Mouse (Mus musculus) forebrain, embryonic 14.5 days (tissue): ENCODE measurements around the gene Ksr1. TPM values are rescaled to one million over a fixed set of nuclear protein-coding genes. Genes with fewer than 3 reads are reported as not detected.

Experiments
- ATAC-seq: fragments of 200-750 bp; cut with Nextera tagmentation; 2 replicates; pipeline ENCODE4 v1.8.0; 2017; ENCODE audit warnings: mild to moderate bottlenecking, moderate library complexity
- DNase-seq: peaks from one replicate; pipeline ENCODE4 v3.0.0-alpha.2; 2015; ENCODE audit warnings: low spot score
- H3K27ac ChIP-seq: fragments of 300-500 bp; sonication (generic); 2 replicates; pipeline ENCODE4 v1.5.1; 2014; ENCODE audit warnings: low read depth, mild to moderate bottlenecking, control low read depth, low read length, moderate library complexity
- H3K27me3 ChIP-seq: fragments of 300-500 bp; sonication (generic); replicated peaks from 2 replicates; pipeline ENCODE4 v1.6.1; 2014; ENCODE audit warnings: low read length, control low read depth, mixed read lengths; ENCODE audit not compliant: control insufficient read depth, insufficient read depth
- H3K36me3 ChIP-seq: fragments of 300-500 bp; sonication (generic); 2 replicates; pipeline ENCODE4 v1.6.1; 2014; ENCODE audit warnings: low read length, control low read depth; ENCODE audit not compliant: control insufficient read depth, insufficient read depth
- H3K4me1 ChIP-seq: fragments of 300-500 bp; sonication (generic); 2 replicates; pipeline ENCODE4 v1.6.1; 2014; ENCODE audit warnings: antibody characterized with exemption, low read length, control low read depth; ENCODE audit not compliant: control insufficient read depth, insufficient read depth
- H3K4me2 ChIP-seq: fragments of 300-500 bp; sonication (generic); 2 replicates; pipeline ENCODE4 v1.6.1; 2014; ENCODE audit warnings: mild to moderate bottlenecking, control low read depth, low read length
- H3K4me3 ChIP-seq: fragments of 300-500 bp; sonication (generic); 2 replicates; pipeline ENCODE4 v1.5.1; 2014; ENCODE audit warnings: low read depth, low read length, control low read depth
- H3K9ac ChIP-seq: fragments of 300-500 bp; sonication (generic); 2 replicates; pipeline ENCODE4 v1.6.1; 2014; ENCODE audit warnings: mild to moderate bottlenecking, low read length, control low read depth, moderate library complexity
- H3K9me3 ChIP-seq: fragments of 300-500 bp; sonication (generic); replicated peaks from 2 replicates; pipeline ENCODE4 v1.6.1; 2016; ENCODE audit warnings: low read length, control low read depth, mixed read lengths; ENCODE audit not compliant: control insufficient read depth
- WGBS: fragments of 180-500 bp; shearing (Covaris S2); extraction: QIAGEN DNeasy Blood & Tissue Kit; methylation state at CpG from one replicate; pipeline ENCODE4 v1.1.7; 2014; 5-methylcytosine and 5-hydroxymethylcytosine counted together
- polyA plus RNA-seq: library from polyadenylated mRNA; unstranded; fragments of >200 nt; fragmentation: Nextera tagmentation; extraction: Ambion mirVana; gene quantifications from 2 replicates; pipeline ENCODE4 v1.2.1, GENCODE M21; 2014

Gene Ksr1
- polyA plus RNA-seq, 1 experiment from 2014 or later, result 4.7 TPM

GRCm38 (mm10) chr11:79033021-79033420 lies 113.2 kb downstream of the Ksr1 start:
- ATAC-seq, result no peak
- Histone ChIP-seq H3K4me1 (peaks cover 5% of the 10 kb centered on the region), H3K27me3 (no peaks in the 10 kb centered on the region), H3K4me2 (no peak overlapping the region), H3K36me3 (peaks cover 3% of the 10 kb centered on the region; the same call in 1 of the 2 replicates), H3K9me3 (no peaks in the 10 kb centered on the region), H3K4me3 (no peak overlapping the region), H3K27ac (no peak overlapping the region), H3K9ac (no peak overlapping the region)
- WGBS, result 86% methylated on average over 12 of the region's 12 CpGs
- DNase-seq, result no peak

- Histone ChIP-seq H3K9me3 (no peaks in the 10 kb centered on the region), H3K9ac (no peak overlapping the region), H3K27ac (no peak overlapping the region), H3K4me1 (peaks cover 2% of the 10 kb centered on the region), H3K4me2 (no peak overlapping the region), H3K4me3 (no peak overlapping the region), H3K27me3 (no peaks in the 10 kb centered on the region), H3K36me3 (peaks cover 13% of the 10 kb centered on the region)
- WGBS, result 80% methylated on average over 5 of the region's 5 CpGs
- ATAC-seq (no peak), DNase-seq (no peak)
Measured at GRCm38 (mm10) chr11:79031452-79031746, 114.8 kb downstream of the Ksr1 start.

- DNase-seq (peak; percentile 92), ATAC-seq (peak; percentile 67)
- Histone ChIP-seq H3K36me3 (peaks cover 13% of the 10 kb centered on the region), H3K4me1 (no peaks in the 10 kb centered on the region; the same call in 1 of the 2 replicates), H3K9ac (0 out of 2 replicates have a peak overlapping the region, but pooled peaks have one; percentile 0), H3K27ac (no peak overlapping the region), H3K4me2 (no peak overlapping the region), H3K27me3 (no peaks in the 10 kb centered on the region), H3K4me3 (no peak overlapping the region), H3K9me3 (no peaks in the 10 kb centered on the region)
- 51% methylated on average over 19 of the region's 19 CpGs for WGBS
Measured at GRCm38 (mm10) chr11:79030570-79031451, 115.4 kb downstream of the Ksr1 start.

- H3K27me3 ChIP-seq, result no peaks in the 10 kb centered on the region
Measured at GRCm38 (mm10) chr11:79023751-79024150, 122.5 kb downstream of the Ksr1 start.

GRCm38 (mm10) chr11:79023342-79023741 lies 122.9 kb downstream of the Ksr1 start:
- no peak for DNase-seq
- no peaks in the 10 kb centered on the region for H3K27me3 ChIP-seq
- H3K9ac ChIP-seq, result no peak overlapping the region
- H3K4me2 ChIP-seq, result no peak overlapping the region
- no peaks in the 10 kb centered on the region for H3K9me3 ChIP-seq
- H3K27ac ChIP-seq, result no peak overlapping the region
- ATAC-seq, result no peak
- 54% methylated on average over 7 of the region's 7 CpGs for WGBS
- H3K4me3 ChIP-seq, result no peak overlapping the region
- peaks cover 31% of the 10 kb centered on the region for H3K36me3 ChIP-seq
- no peaks in the 10 kb centered on the region for H3K4me1 ChIP-seq

More at GRCm38 (mm10) chr11:79023751-79024150, 122.5 kb downstream of the Ksr1 start:
- Histone ChIP-seq H3K4me2 (no peak overlapping the region), H3K4me3 (no peak overlapping the region), H3K27ac (no peak overlapping the region), H3K36me3 (peaks cover 29% of the 10 kb centered on the region), H3K4me1 (no peaks in the 10 kb centered on the region), H3K9ac (no peak overlapping the region), H3K9me3 (no peaks in the 10 kb centered on the region)
- no peak for DNase-seq
- 78% methylated on average over 6 of the region's 6 CpGs for WGBS
- ATAC-seq, result no peak

GRCm38 (mm10) chr11:79022836-79023235 lies 123.4 kb downstream of the Ksr1 start:
- DNase-seq (no peak), ATAC-seq (no peak)
- Histone ChIP-seq H3K9ac (no peak overlapping the region), H3K27me3 (no peaks in the 10 kb centered on the region), H3K36me3 (peaks cover 32% of the 10 kb centered on the region), H3K4me1 (no peaks in the 10 kb centered on the region), H3K4me2 (no peak overlapping the region), H3K4me3 (no peak overlapping the region), H3K27ac (no peak overlapping the region; the same call in 1 of the 2 replicates), H3K9me3 (no peaks in the 10 kb centered on the region)
- WGBS, result 62% methylated on average over 4 of the region's 4 CpGs

GRCm38 (mm10) chr11:79020535-79021045 lies 125.6 kb downstream of the Ksr1 start:
- ATAC-seq, result no peak
- DNase-seq, result no peak
- 85% methylated on average over 21 of the region's 21 CpGs for WGBS
- no peaks in the 10 kb centered on the region for H3K9me3 ChIP-seq
- no peak overlapping the region for H3K4me2 ChIP-seq
- H3K36me3 ChIP-seq, result peaks cover 34% of the 10 kb centered on the region
- no peak overlapping the region for H3K9ac ChIP-seq
- no peak overlapping the region for H3K4me3 ChIP-seq
- no peaks in the 10 kb centered on the region for H3K4me1 ChIP-seq
- H3K27me3 ChIP-seq, result no peaks in the 10 kb centered on the region
- H3K27ac ChIP-seq, result no peak overlapping the region

- Histone ChIP-seq H3K27ac (no peak overlapping the region), H3K4me3 (no peak overlapping the region), H3K9ac (no peak overlapping the region), H3K27me3 (no peaks in the 10 kb centered on the region), H3K36me3 (peaks cover 35% of the 10 kb centered on the region), H3K4me1 (no peaks in the 10 kb centered on the region), H3K9me3 (no peaks in the 10 kb centered on the region), H3K4me2 (no peak overlapping the region)
- DNase-seq (no peak), ATAC-seq (no peak)
- 85% methylated on average over 17 of the region's 17 CpGs for WGBS
Measured at GRCm38 (mm10) chr11:79019839-79020534, 126.2 kb downstream of the Ksr1 start.
